Mouse (Mus musculus) heart, adult 2 months (tissue): ENCODE data around the gene Ttn. TPM values are rescaled to one million over a fixed set of nuclear protein-coding genes. Genes with fewer than 3 reads are reported as not detected.

ENCODE experiments used
- DNase-seq, 2 experiments: peaks; one replicate each; pipeline ENCODE4 v3.0.0; 2021
- H3K27ac ChIP-seq: fragments of 200-600 bp; 2 replicates; pipeline ENCODE4 v1.8.1; 2022
- H3K27me3 ChIP-seq: fragments of 200-500 bp; 2 replicates; pipeline ENCODE4 v1.6.1; 2012; ENCODE audit warnings: mild to moderate bottlenecking, low read length, inconsistent platforms, mixed read lengths; ENCODE audit not compliant: control insufficient read depth, insufficient read depth
- H3K36me3 ChIP-seq: fragments of 200-500 bp; 2 replicates; pipeline ENCODE4 v1.6.1; 2012; ENCODE audit warnings: low read length, inconsistent platforms; ENCODE audit not compliant: control insufficient read depth, insufficient read depth
- H3K4me1 ChIP-seq: fragments of 200-500 bp; 2 replicates; pipeline ENCODE4 v1.6.1; 2011; ENCODE audit warnings: low read length; ENCODE audit not compliant: control insufficient read depth, insufficient read depth
- H3K4me3 ChIP-seq: fragments of 200-600 bp; 2 replicates; pipeline ENCODE4 v1.8.1; 2022
- H3K79me2 ChIP-seq: fragments of 200-500 bp; replicated peaks from 2 replicates; pipeline ENCODE4 v1.6.1; 2012; ENCODE audit warnings: mild to moderate bottlenecking, inconsistent platforms, low read length, moderate library complexity, mixed read lengths; ENCODE audit not compliant: control insufficient read depth, insufficient read depth
- H3K9ac ChIP-seq: fragments of 200-500 bp; 2 replicates; pipeline ENCODE4 v1.6.1; 2012; ENCODE audit warnings: low read depth, mild to moderate bottlenecking, control low read depth, inconsistent platforms, low read length, mixed read lengths
- CTCF ChIP-seq: fragments of 200-600 bp; IDR thresholded peaks from 2 replicates; pipeline ENCODE4 v1.8.1; 2022; ENCODE audit warnings: antibody characterized with exemption, mild to moderate bottlenecking, moderate library complexity
- EP300 ChIP-seq: fragments of 200-500 bp; IDR thresholded peaks from 2 replicates; pipeline ENCODE4 v1.6.1; 2011; ENCODE audit warnings: low read depth, low read length, control low read depth; ENCODE audit not compliant: insufficient read depth
- POLR2A ChIP-seq: fragments of 200-500 bp; IDR thresholded peaks from 2 replicates; pipeline ENCODE4 v1.6.1; 2011; ENCODE audit warnings: mild to moderate bottlenecking, low read depth, low read length, control low read depth; ENCODE audit not compliant: insufficient read depth
- WGBS: fragments of 180-500 bp; shearing (Covaris S2); methylation state at CpG from one replicate; pipeline ENCODE4 v1.1.7; 2018; 5-methylcytosine and 5-hydroxymethylcytosine counted together
- intact Hi-C: fragments of 180-260 bp; cut with DNase I; formaldehyde crosslinking; loops from one replicate; pipeline ENCODE4 v1.15.1; 2025
- polyA plus RNA-seq: library from polyadenylated mRNA; depleted of rRNA; stranded (reverse); fragments of >200 nt; gene quantifications from 2 replicates; pipeline ENCODE4 v1.2.3, GENCODE M21; 2012
- total RNA-seq, 2 experiments: library from RNA; stranded (reverse); gene quantifications; 2 replicates each; pipeline ENCODE4 v1.2.3; 2021

Ttn gene
- total and polyA plus RNA-seq, 3 experiments = 88.4 to 3,090 (median 2,567) TPM

- TF ChIP-seq POLR2A = no peak
- TF ChIP-seq CTCF = no peak
- TF ChIP-seq EP300 = no peak
- peak overlapping the region; percentile 70 for H3K9ac ChIP-seq
- DNase-seq = no peak
- H3K36me3 ChIP-seq = peaks cover 44% of the 10 kb centered on the region
- H3K27ac ChIP-seq = peak overlapping the region; percentile 85
- H3K27me3 ChIP-seq = no peaks in the 10 kb centered on the region
- intact Hi-C loops = no loop called here
- WGBS = 39% methylated on average over 9 of the region's 9 CpGs
- H3K4me1 ChIP-seq = peaks cover 1% of the 10 kb centered on the region; the same call in 1 of the 2 replicates
- no peaks in the 10 kb centered on the region for H3K79me2 ChIP-seq
- peak overlapping the region; percentile 38 for H3K4me3 ChIP-seq
Observed at GRCm38 (mm10) chr2:76806861-76807260, 175.5 kb downstream of the Ttn start.

GRCm38 (mm10) chr2:76806376-76806775 is 176.0 kb downstream of the Ttn start:
- WGBS = 35% methylated on average over 4 of the region's 4 CpGs
- intact Hi-C loops = no loop called here
- H3K9ac ChIP-seq = no peak overlapping the region; the same call in 1 of the 2 replicates

GRCm38 (mm10) chr2:76805191-76805892 is 177.0 kb downstream of the Ttn start:
- no peak for DNase-seq
- TF ChIP-seq POLR2A = no peak
- no peak for TF ChIP-seq CTCF
- TF ChIP-seq EP300 = no peak
- H3K4me1 ChIP-seq = peaks cover 1% of the 10 kb centered on the region; the same call in 1 of the 2 replicates
- intact Hi-C loops = no loop called here
- peak overlapping the region; percentile 38 for H3K4me3 ChIP-seq
- no peaks in the 10 kb centered on the region for H3K79me2 ChIP-seq
- H3K27ac ChIP-seq = peak overlapping the region; percentile 85; the same call in 1 of the 2 replicates
- H3K9ac ChIP-seq = no peak overlapping the region
- no peaks in the 10 kb centered on the region for H3K27me3 ChIP-seq
- peaks cover 42% of the 10 kb centered on the region for H3K36me3 ChIP-seq
- 54% methylated on average over 5 of the region's 5 CpGs for WGBS

More at GRCm38 (mm10) chr2:76806376-76806775, 176.0 kb downstream of the Ttn start:
- H3K27me3 ChIP-seq = no peaks in the 10 kb centered on the region
- H3K4me3 ChIP-seq = peak overlapping the region; percentile 38
- no peak for DNase-seq
- no peaks in the 10 kb centered on the region for H3K79me2 ChIP-seq
- H3K4me1 ChIP-seq = peaks cover 1% of the 10 kb centered on the region; the same call in 1 of the 2 replicates
- peaks cover 45% of the 10 kb centered on the region for H3K36me3 ChIP-seq
- TF ChIP-seq EP300 = no peak
- TF ChIP-seq CTCF = no peak
- 0 out of 2 replicates have a peak, but pooled peaks have one; percentile 14 for TF ChIP-seq POLR2A
- peak overlapping the region; percentile 85 for H3K27ac ChIP-seq

- no peak overlapping the region for H3K27ac ChIP-seq
- TF ChIP-seq CTCF (no peak), POLR2A (no peak), EP300 (no peak)
- H3K9ac ChIP-seq = no peak overlapping the region
- peaks cover 19% of the 10 kb centered on the region for H3K36me3 ChIP-seq
- WGBS = 92% methylated on average over 12 of the region's 12 CpGs
- no peak overlapping the region for H3K4me3 ChIP-seq
- no peak for DNase-seq
- intact Hi-C loops = no loop called here
- H3K79me2 ChIP-seq = no peaks in the 10 kb centered on the region
- H3K27me3 ChIP-seq = no peaks in the 10 kb centered on the region
- no peaks in the 10 kb centered on the region; the same call in 1 of the 2 replicates for H3K4me1 ChIP-seq
Observed at GRCm38 (mm10) chr2:76784171-76784570, 198.2 kb downstream of the Ttn start.

GRCm38 (mm10) chr2:76780792-76781191 is 201.6 kb downstream of the Ttn start:
- Histone ChIP-seq H3K79me2 (no peaks in the 10 kb centered on the region), H3K9ac (no peak overlapping the region), H3K4me1 (no peaks in the 10 kb centered on the region; the same call in 1 of the 2 replicates), H3K36me3 (peaks cover 31% of the 10 kb centered on the region), H3K27me3 (no peaks in the 10 kb centered on the region), H3K27ac (no peak overlapping the region), H3K4me3 (no peak overlapping the region)
- intact Hi-C loops = no loop called here
- no peak for DNase-seq
- 83% methylated on average over 13 of the region's 13 CpGs for WGBS
- no peak for TF ChIP-seq POLR2A
- no peak for TF ChIP-seq CTCF
- no peak for TF ChIP-seq EP300

GRCm38 (mm10) chr2:76769831-76770230 is 212.5 kb downstream of the Ttn start:
- no peaks in the 10 kb centered on the region for H3K27me3 ChIP-seq
- no peak overlapping the region for H3K4me3 ChIP-seq
- no peak overlapping the region for H3K27ac ChIP-seq
- intact Hi-C loops = no loop called here
- 75% methylated on average over 10 of the region's 10 CpGs for WGBS
- H3K4me1 ChIP-seq = no peaks in the 10 kb centered on the region
- peaks cover 70% of the 10 kb centered on the region for H3K36me3 ChIP-seq
- TF ChIP-seq CTCF (no peak), EP300 (no peak), POLR2A (no peak)
- DNase-seq = peak in 1 of 2 experiments; percentile 1
- no peaks in the 10 kb centered on the region for H3K79me2 ChIP-seq
- no peak overlapping the region for H3K9ac ChIP-seq
